Mouse (Mus musculus): ENCODE results near the gene Trp53tg5.

Trp53tg5 gene

GRCm38 (mm10) chr2:164473624-164474023, at the start of gene Trp53tg5:
Gene Trp53tg5 (minus strand): TSS chr2:164473724.
- DNase-seq (ENCODE audit: inconsistent ontology term) = no peak

GRCm38 (mm10) chr2:164522280-164522679, 48.8 kb upstream of the Trp53tg5 start:
- DNase-seq (ENCODE audit: inconsistent ontology term) = no peak

GRCm38 (mm10) chr2:164521841-164522240, 48.3 kb upstream of the Trp53tg5 start:
- peak; percentile 90 for DNase-seq (ENCODE audit: inconsistent ontology term)

GRCm38 (mm10) chr2:164520782-164521181, 47.3 kb upstream of the Trp53tg5 start:
- peak; percentile 77 for DNase-seq (ENCODE audit: inconsistent ontology term)

- DNase-seq (ENCODE audit: inconsistent ontology term) = no peak
Measured at GRCm38 (mm10) chr2:164519171-164519526, 45.6 kb upstream of the Trp53tg5 start.

GRCm38 (mm10) chr2:164518266-164519170, 45.0 kb upstream of the Trp53tg5 start:
- DNase-seq (ENCODE audit: inconsistent ontology term) = no peak

GRCm38 (mm10) chr2:164517485-164518221, 44.1 kb upstream of the Trp53tg5 start:
- DNase-seq (ENCODE audit: inconsistent ontology term) = peak; percentile 52

GRCm38 (mm10) chr2:164516592-164516991, 43.1 kb upstream of the Trp53tg5 start:
- DNase-seq (ENCODE audit: inconsistent ontology term) = peak; percentile 48

GRCm38 (mm10) chr2:164515897-164516296, 42.4 kb upstream of the Trp53tg5 start:
- DNase-seq (ENCODE audit: inconsistent ontology term) = no peak

GRCm38 (mm10) chr2:164514916-164515315, 41.4 kb upstream of the Trp53tg5 start:
- no peak for DNase-seq (ENCODE audit: inconsistent ontology term)

- DNase-seq (ENCODE audit: inconsistent ontology term) = peak; percentile 93
Measured at GRCm38 (mm10) chr2:164513389-164513788, 39.9 kb upstream of the Trp53tg5 start.

- no peak for DNase-seq (ENCODE audit: inconsistent ontology term)
Measured at GRCm38 (mm10) chr2:164512121-164512909, 38.8 kb upstream of the Trp53tg5 start.

- DNase-seq (ENCODE audit: inconsistent ontology term) = no peak
Measured at GRCm38 (mm10) chr2:164510621-164511190, 37.2 kb upstream of the Trp53tg5 start.

GRCm38 (mm10) chr2:164507811-164508210, 34.3 kb upstream of the Trp53tg5 start:
- DNase-seq (ENCODE audit: inconsistent ontology term) = no peak

- DNase-seq (ENCODE audit: inconsistent ontology term) = no peak
Measured at GRCm38 (mm10) chr2:164505619-164506347, 32.3 kb upstream of the Trp53tg5 start.

GRCm38 (mm10) chr2:164504919-164505318, 31.4 kb upstream of the Trp53tg5 start:
- no peak for DNase-seq (ENCODE audit: inconsistent ontology term)

GRCm38 (mm10) chr2:164500511-164500910, 27.0 kb upstream of the Trp53tg5 start:
- no peak for DNase-seq (ENCODE audit: inconsistent ontology term)

- DNase-seq (ENCODE audit: inconsistent ontology term) = no peak
Measured at GRCm38 (mm10) chr2:164499317-164499716, 25.8 kb upstream of the Trp53tg5 start.

GRCm38 (mm10) chr2:164497691-164498268, 24.3 kb upstream of the Trp53tg5 start:
- DNase-seq (ENCODE audit: inconsistent ontology term) = no peak

- peak; percentile 85 for DNase-seq (ENCODE audit: inconsistent ontology term)
Measured at GRCm38 (mm10) chr2:164496847-164497690, 23.5 kb upstream of the Trp53tg5 start, which contains the start of gene Pigt. Gene Pigt (plus strand): TSS chr2:164497520.
